Mouse (Mus musculus) C2C12 (cell line): Measurements from ENCODE around the gene Khdc4.

Source experiments
- CEBPB ChIP-seq: IDR thresholded peaks from one replicate; pipeline ENCODE4 v1.6.1; 2011; ENCODE audit warnings: low read depth, mild to moderate bottlenecking, control low read depth, moderate library complexity
- CTCF ChIP-seq: IDR thresholded peaks from one replicate; pipeline ENCODE4 v1.5.1; 2011; ENCODE audit not compliant: control insufficient read depth, insufficient read depth, insufficient read length
- MAX ChIP-seq: IDR thresholded peaks from one replicate; pipeline ENCODE4 v1.6.1; 2011; ENCODE audit warnings: mild to moderate bottlenecking, control low read depth
- MYOD1 ChIP-seq: IDR thresholded peaks from one replicate; pipeline ENCODE4 v1.6.1; 2011; ENCODE audit warnings: low read depth; ENCODE audit not compliant: control insufficient read depth, insufficient read length
- MYOG ChIP-seq: IDR thresholded peaks from one replicate; pipeline ENCODE4 v1.6.1; 2011; ENCODE audit not compliant: control insufficient read depth, insufficient read length; ENCODE audit errors: extremely low read depth
- USF1 ChIP-seq: IDR thresholded peaks from one replicate; pipeline ENCODE4 v1.6.1; 2011; ENCODE audit warnings: low read depth, mild to moderate bottlenecking, control low read depth, moderate library complexity

DNA sequence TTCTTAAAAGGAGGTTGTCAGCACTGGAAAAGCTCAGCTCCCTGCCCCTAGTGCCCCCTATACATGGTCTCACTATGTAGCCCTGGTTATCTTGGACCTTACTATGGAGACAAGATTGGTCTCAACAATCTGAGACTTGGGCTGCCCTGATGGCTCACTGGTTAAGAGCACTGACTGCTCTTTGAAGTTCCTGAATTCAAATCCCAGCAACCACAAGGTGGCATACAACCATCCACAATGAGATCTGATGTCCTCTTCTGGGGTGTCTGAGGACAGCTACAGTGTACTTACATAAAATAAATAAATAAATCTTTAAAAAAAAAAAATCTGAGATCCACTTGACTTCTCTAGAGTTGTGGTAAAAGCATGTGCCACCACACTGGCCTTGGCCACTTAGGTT, 9.9 kb downstream of the Khdc4 start:
- TF ChIP-seq MYOG, result no peak
- no peak for TF ChIP-seq CTCF
- no peak for TF ChIP-seq USF1
- no peak for TF ChIP-seq CEBPB
- no peak for TF ChIP-seq MAX
- no peak for TF ChIP-seq MYOD1
